Mouse (Mus musculus): ENCODE results near the gene Sly.
"Not testable (repeated sequence)": the region's sequence is repeated elsewhere in the genome, so short reads cannot be mapped to it uniquely, and the experiment has no call there.

Gene Sly

GRCm38 (mm10) chrY:57186888-57187287 is at the start of gene Sly:
Sly (plus strand) TSS chrY:57187188.
- DNase-seq (ENCODE audit: low spot score): not testable (repeated sequence)
